Mouse (Mus musculus) thymus, adult 18-20 months (tissue): ENCODE results near the gene Rasa4.
"Not testable (repeated sequence)": the region's sequence is repeated elsewhere in the genome, so short reads cannot be mapped to it uniquely, and the experiment has no call there.

Experiments used
- DNase-seq, 2 experiments: peaks; one replicate each; pipeline ENCODE4 v3.0.0; 2022; ENCODE audit warnings: mixed read lengths in 2 of 2

The Rasa4 gene

GRCm38 (mm10) chr5:136069411-136069810 is 14.3 kb upstream of the Rasa4 start:
- DNase-seq: no peak

- no peak for DNase-seq
Measured at GRCm38 (mm10) chr5:136073051-136073450, 10.7 kb upstream of the Rasa4 start.

GRCm38 (mm10) chr5:136073526-136073925 is 10.2 kb upstream of the Rasa4 start:
- DNase-seq: no peak

- no peak for DNase-seq
Measured at GRCm38 (mm10) chr5:136075076-136075475, 8.6 kb upstream of the Rasa4 start.

GRCm38 (mm10) chr5:136076284-136076683 is 7.4 kb upstream of the Rasa4 start:
- no peak for DNase-seq

GRCm38 (mm10) chr5:136077001-136077550 is 6.6 kb upstream of the Rasa4 start:
- DNase-seq: no peak

GRCm38 (mm10) chr5:136078136-136078535 is 5.6 kb upstream of the Rasa4 start:
- no peak for DNase-seq

GRCm38 (mm10) chr5:136082345-136082744 is 1.4 kb upstream of the Rasa4 start:
- no peak for DNase-seq

GRCm38 (mm10) chr5:136084144-136084881 is 597 bp downstream of the Rasa4 start:
- peak in 1 of 2 experiments; percentile 14 for DNase-seq

- DNase-seq: peak; percentile 26 to 46
Measured at GRCm38 (mm10) chr5:136084891-136085651, 1.4 kb downstream of the Rasa4 start.

GRCm38 (mm10) chr5:136086290-136086689 is 2.6 kb downstream of the Rasa4 start:
- DNase-seq: no peak

- DNase-seq: no peak
Measured at GRCm38 (mm10) chr5:136088821-136089575, 5.3 kb downstream of the Rasa4 start.

GRCm38 (mm10) chr5:136091927-136092326 is 8.2 kb downstream of the Rasa4 start:
- DNase-seq: peak; percentile 45

- no peak for DNase-seq
Measured at GRCm38 (mm10) chr5:136094249-136095010, 10.7 kb downstream of the Rasa4 start.

- no peak for DNase-seq
Measured at GRCm38 (mm10) chr5:136095089-136095488, 11.4 kb downstream of the Rasa4 start.

- DNase-seq: no peak
Measured at GRCm38 (mm10) chr5:136098536-136098935, 14.8 kb downstream of the Rasa4 start.

- peak; percentile 39 to 60 for DNase-seq
Measured at GRCm38 (mm10) chr5:136102099-136102820, 18.5 kb downstream of the Rasa4 start.

GRCm38 (mm10) chr5:136104511-136104910 is 20.8 kb downstream of the Rasa4 start:
- no peak for DNase-seq

GRCm38 (mm10) chr5:136108486-136108885 is 24.8 kb downstream of the Rasa4 start:
- DNase-seq: no peak

GRCm38 (mm10) chr5:136109042-136109441 is 25.3 kb downstream of the Rasa4 start:
- DNase-seq: no peak

GRCm38 (mm10) chr5:136113546-136113945 is 29.8 kb downstream of the Rasa4 start:
- DNase-seq: not testable (repeated sequence)
